Mouse (Mus musculus) intestine, embryonic 14.5 days (tissue): ENCODE results near the gene Hadh. TPM values are rescaled to one million over a fixed set of nuclear protein-coding genes. Genes with fewer than 3 reads are reported as not detected.

ENCODE experiments used
- ATAC-seq: fragments of 200-750 bp; cut with Nextera tagmentation; replicated peaks from 2 replicates; pipeline ENCODE4 v1.8.0; 2017; ENCODE audit warnings: low read depth, moderate number of reproducible peaks, moderate TSS enrichment, moderate library complexity; ENCODE audit not compliant: low FRiP score, low TSS enrichment
- DNase-seq: peaks from one replicate; pipeline ENCODE4 v3.0.0-alpha.2; 2018; ENCODE audit warnings: low spot score
- H3K27ac ChIP-seq: fragments of 300-500 bp; sonication (generic); 2 replicates; pipeline ENCODE4 v1.5.1; 2014; ENCODE audit warnings: low read depth, mild to moderate bottlenecking, control low read depth
- H3K27me3 ChIP-seq: fragments of 300-500 bp; sonication (generic); replicated peaks from 2 replicates; pipeline ENCODE4 v1.6.1; 2014; ENCODE audit warnings: low read length, control low read depth; ENCODE audit not compliant: control insufficient read depth, insufficient read depth
- H3K36me3 ChIP-seq: fragments of 300-500 bp; sonication (generic); 2 replicates; pipeline ENCODE4 v1.6.1; 2014; ENCODE audit warnings: low read length, control low read depth; ENCODE audit not compliant: control insufficient read depth, insufficient read depth
- H3K4me1 ChIP-seq: fragments of 300-500 bp; sonication (generic); replicated peaks from 2 replicates; pipeline ENCODE4 v1.6.1; 2014; ENCODE audit warnings: low read length, control low read depth, mixed read lengths; ENCODE audit not compliant: control insufficient read depth, insufficient read depth
- H3K4me2 ChIP-seq: fragments of 300-500 bp; sonication (generic); 2 replicates; pipeline ENCODE4 v1.6.1; 2014; ENCODE audit warnings: low read length
- H3K4me3 ChIP-seq: fragments of 300-500 bp; sonication (generic); 2 replicates; pipeline ENCODE4 v1.5.1; 2014; ENCODE audit warnings: low read depth, low read length, control low read depth, mixed read lengths
- H3K9ac ChIP-seq: fragments of 300-500 bp; sonication (generic); 2 replicates; pipeline ENCODE4 v1.6.1; 2014; ENCODE audit warnings: mild to moderate bottlenecking, low read length
- H3K9me3 ChIP-seq: fragments of 300-500 bp; sonication (generic); 2 replicates; pipeline ENCODE4 v1.6.1; 2016; ENCODE audit warnings: low read length, control low read depth; ENCODE audit not compliant: control insufficient read depth
- WGBS: fragments of 180-500 bp; shearing (Covaris S2); extraction: QIAGEN DNeasy Blood & Tissue Kit; methylation state at CpG from one replicate; pipeline ENCODE4 v1.1.7; 2014; 5-methylcytosine and 5-hydroxymethylcytosine counted together
- polyA plus RNA-seq: library from polyadenylated mRNA; unstranded; fragments of >200 nt; fragmentation: Nextera tagmentation; extraction: Ambion mirVana; gene quantifications from 2 replicates; pipeline ENCODE4 v1.2.1, GENCODE M21; 2014

The Hadh gene
- polyA plus RNA-seq, 1 experiment from 2014 or later = 181 TPM

DNA sequence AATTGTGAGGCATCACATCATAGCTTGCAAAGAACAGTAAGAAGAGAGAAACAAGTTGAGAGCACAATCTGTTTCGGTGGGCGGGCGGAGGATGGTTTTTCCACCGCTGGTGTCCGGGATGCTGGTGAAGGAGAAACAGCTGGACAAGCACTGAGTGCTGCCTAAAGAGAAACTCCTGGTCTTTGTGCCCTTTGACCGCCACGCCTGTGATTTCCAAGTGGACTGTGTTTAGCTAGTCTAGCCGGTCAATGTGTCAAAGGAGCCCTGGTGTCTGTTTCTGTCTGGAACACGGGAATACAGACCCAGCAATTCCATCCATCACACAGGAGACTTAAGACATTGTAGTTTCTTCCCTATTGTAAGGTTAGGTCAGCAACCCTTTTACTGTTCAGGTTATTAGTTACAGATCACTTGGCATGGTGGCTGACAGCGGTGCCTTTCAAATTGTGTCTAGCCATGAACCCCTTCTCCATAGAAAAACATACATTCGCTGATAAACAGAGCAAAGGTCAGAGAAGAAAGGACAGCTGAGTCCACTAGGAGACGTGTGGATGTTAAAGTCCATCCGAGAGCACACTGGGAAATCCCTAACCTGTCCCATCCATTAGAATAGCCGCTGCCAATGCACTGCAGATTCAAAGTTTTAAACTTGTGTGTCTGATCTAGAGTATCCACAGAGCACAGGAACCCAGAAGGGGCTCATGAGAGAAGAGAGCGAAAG, 8.0 kb downstream of the Hadh start:
- Histone ChIP-seq H3K4me3 (no peak overlapping the region), H3K27me3 (no peaks in the 10 kb centered on the region), H3K27ac (no peak overlapping the region), H3K36me3 (peaks cover 23% of the 10 kb centered on the region), H3K4me1 (no peaks in the 10 kb centered on the region), H3K9me3 (peaks cover 6% of the 10 kb centered on the region), H3K4me2 (no peak overlapping the region), H3K9ac (no peak overlapping the region)
- no peak for DNase-seq
- ATAC-seq = no peak
- 60% methylated on average over 15 of the region's 15 CpGs for WGBS

DNA sequence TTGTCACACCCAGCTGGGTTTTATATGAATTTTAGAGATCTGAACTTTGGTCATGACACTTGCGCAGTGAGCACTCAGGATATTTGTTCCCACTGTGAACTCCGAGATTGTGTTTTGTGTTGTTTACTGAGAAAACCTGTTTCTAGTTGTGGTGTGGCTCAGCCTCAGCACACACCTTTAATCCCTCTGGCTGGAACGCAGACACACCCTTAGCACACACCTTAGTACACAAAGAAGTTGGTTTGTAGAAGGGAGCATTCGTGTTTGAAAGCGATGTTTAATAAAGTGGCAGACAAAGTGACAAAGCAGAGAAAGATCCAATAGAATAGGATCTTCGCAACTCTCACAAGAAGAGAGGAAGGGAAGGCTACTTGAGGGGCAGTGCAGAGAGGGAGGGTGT, 11.5 kb downstream of the Hadh start:
- H3K27ac ChIP-seq = no peak overlapping the region
- peaks cover 20% of the 10 kb centered on the region for H3K36me3 ChIP-seq
- DNase-seq = no peak
- no peak overlapping the region for H3K9ac ChIP-seq
- H3K9me3 ChIP-seq = peaks cover 6% of the 10 kb centered on the region
- no peaks in the 10 kb centered on the region for H3K4me1 ChIP-seq
- no peak for ATAC-seq
- 95% methylated on average over 6 of the region's 6 CpGs for WGBS
- no peaks in the 10 kb centered on the region for H3K27me3 ChIP-seq
- no peak overlapping the region for H3K4me2 ChIP-seq
- H3K4me3 ChIP-seq = no peak overlapping the region

DNA sequence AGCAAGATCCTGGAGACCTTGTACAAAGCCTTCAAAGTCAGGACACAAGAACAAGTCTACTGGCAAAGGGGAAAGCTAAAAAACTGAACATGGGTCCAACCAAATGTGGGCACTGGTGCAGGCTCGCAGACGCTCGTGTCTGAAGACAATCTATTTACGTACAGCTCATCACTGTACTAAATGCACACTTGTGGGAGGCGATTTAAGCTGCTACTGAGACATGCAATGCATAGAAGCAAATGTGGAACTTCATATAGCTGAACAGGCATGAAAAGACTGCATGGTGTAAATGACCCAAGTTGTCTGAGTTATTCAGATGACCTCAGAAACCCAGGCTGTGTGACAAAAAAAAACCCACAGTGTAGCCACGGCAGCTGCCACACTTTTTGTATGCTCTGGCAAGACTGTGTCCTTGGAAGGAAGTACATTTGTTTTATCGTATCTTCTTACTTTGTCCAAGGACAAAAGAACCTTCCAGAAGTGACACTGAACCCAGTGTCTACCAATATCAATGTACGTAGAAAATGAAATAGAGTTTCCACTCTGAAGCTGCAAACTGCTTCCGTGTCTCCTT, 12.4 kb downstream of the Hadh start:
- Histone ChIP-seq H3K36me3 (peaks cover 16% of the 10 kb centered on the region), H3K27me3 (no peaks in the 10 kb centered on the region), H3K4me1 (no peaks in the 10 kb centered on the region), H3K4me2 (no peak overlapping the region), H3K4me3 (no peak overlapping the region), H3K9ac (no peak overlapping the region), H3K27ac (no peak overlapping the region), H3K9me3 (peaks cover 6% of the 10 kb centered on the region)
- WGBS = 83% methylated on average over 9 of the region's 9 CpGs
- ATAC-seq = no peak
- DNase-seq = no peak

DNA sequence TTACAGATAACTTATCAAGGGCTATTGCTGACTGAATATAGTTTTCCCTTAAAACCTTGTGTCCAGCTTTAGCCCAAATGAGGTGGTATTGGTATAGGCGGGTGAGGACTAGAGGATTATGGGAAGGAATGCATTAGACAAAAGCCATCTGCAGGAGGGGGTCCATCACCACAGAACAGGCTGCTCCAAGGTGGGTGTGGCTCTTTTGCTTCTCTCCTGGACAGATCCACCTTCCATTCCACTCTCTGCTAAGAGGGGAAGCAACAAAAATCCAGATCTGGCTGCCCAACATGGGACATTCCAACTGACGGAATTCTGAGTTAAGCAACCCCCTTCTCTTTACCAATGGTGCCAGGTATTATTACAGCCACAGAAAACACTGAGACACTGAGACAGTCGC, 13.0 kb downstream of the Hadh start:
- peaks cover 6% of the 10 kb centered on the region for H3K9me3 ChIP-seq
- 88% methylated on average over 3 of the region's 3 CpGs for WGBS
- no peak overlapping the region for H3K4me3 ChIP-seq
- H3K27me3 ChIP-seq = no peaks in the 10 kb centered on the region
- no peak overlapping the region for H3K27ac ChIP-seq
- peaks cover 15% of the 10 kb centered on the region; the same call in 1 of the 2 replicates for H3K36me3 ChIP-seq
- no peak overlapping the region for H3K4me2 ChIP-seq
- no peaks in the 10 kb centered on the region for H3K4me1 ChIP-seq
- ATAC-seq (no peak), DNase-seq (no peak)
- H3K9ac ChIP-seq = no peak overlapping the region

DNA sequence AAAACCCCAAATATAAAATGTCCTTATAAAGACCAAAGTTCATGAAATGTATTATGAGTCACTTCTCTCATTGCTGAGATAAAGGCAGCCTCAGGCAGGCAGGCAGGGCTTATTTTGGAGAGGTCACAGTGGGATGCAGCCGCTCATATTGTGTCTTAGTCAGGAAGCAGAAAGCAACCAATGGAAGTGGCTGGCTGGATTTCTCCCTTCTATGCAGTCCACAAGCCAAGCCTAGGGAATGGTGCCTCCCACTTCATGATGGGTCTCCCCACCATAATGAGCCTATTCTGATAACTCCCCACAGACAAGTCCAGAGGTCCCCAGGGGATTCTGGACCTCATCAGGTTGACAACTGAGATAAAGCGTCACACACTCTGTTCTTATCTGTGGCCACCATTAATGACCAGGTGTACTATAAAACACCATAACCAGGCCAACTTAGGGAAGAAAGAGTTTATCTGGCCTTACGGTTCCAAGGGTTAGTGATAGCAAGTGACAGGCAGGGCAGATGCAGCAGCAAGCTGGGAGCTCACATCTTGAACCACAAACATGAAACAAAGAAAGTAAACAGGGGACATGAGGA, 16.4 kb downstream of the Hadh start:
- Histone ChIP-seq H3K36me3 (0 out of 2 replicates have a peak, but pooled peaks cover 7% of the 10 kb centered on the region), H3K4me3 (no peak overlapping the region), H3K9ac (no peak overlapping the region), H3K27me3 (no peaks in the 10 kb centered on the region), H3K27ac (no peak overlapping the region), H3K9me3 (no peaks in the 10 kb centered on the region), H3K4me2 (no peak overlapping the region), H3K4me1 (no peaks in the 10 kb centered on the region)
- no peak for DNase-seq
- ATAC-seq = no peak
- WGBS = 82% methylated on average over 3 of the region's 3 CpGs

DNA sequence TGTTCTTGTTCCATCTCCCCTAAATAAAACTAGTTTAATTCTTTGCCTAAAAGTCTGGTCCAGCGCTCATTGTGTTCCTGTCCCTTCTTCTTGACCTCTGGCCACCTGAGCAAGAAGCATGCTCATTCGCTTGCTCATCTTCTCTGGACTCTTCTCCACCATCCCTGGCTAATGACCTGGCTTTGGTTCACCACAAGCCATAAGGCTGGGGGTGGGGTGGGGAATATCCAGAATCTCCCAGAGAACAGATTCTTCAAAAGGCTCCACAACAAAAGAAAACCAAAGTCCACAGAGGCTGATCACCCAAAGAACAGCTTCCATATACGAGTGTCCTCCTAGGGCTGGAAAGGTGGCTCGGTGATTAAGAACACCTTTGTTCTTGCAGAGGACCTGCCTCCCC, 16.9 kb downstream of the Hadh start:
- no peak for DNase-seq
- no peak overlapping the region for H3K27ac ChIP-seq
- H3K36me3 ChIP-seq = 0 out of 2 replicates have a peak, but pooled peaks cover 7% of the 10 kb centered on the region
- no peaks in the 10 kb centered on the region for H3K4me1 ChIP-seq
- no peak overlapping the region for H3K4me3 ChIP-seq
- no peak overlapping the region for H3K9ac ChIP-seq
- H3K4me2 ChIP-seq = no peak overlapping the region
- H3K9me3 ChIP-seq = no peaks in the 10 kb centered on the region
- WGBS = 94% methylated on average over 4 of the region's 4 CpGs
- no peaks in the 10 kb centered on the region for H3K27me3 ChIP-seq
- ATAC-seq = no peak

DNA sequence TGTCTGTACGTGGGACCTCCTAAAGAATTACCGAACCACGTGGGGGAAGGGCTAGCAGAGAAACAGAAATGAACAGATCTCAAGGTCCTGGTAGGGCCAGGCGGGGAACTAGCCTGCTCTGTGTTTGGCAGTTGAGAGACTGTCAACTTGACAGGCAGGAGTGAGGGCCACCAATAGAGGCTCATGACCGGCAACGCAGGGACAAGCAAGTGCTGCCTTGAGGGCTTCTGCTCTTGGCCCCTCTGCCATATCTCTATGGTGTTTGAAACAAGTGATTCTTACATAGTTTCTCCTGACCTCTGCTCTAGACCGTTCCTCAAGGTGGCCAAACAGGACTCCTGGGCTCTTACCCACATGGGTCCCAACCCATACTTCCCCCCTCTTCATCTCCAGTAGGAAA, 20.3 kb downstream of the Hadh start:
- Histone ChIP-seq H3K4me2 (no peak overlapping the region), H3K36me3 (peaks cover 30% of the 10 kb centered on the region), H3K4me1 (no peaks in the 10 kb centered on the region), H3K27ac (no peak overlapping the region), H3K9ac (no peak overlapping the region), H3K4me3 (no peak overlapping the region), H3K27me3 (no peaks in the 10 kb centered on the region), H3K9me3 (no peaks in the 10 kb centered on the region)
- ATAC-seq (no peak), DNase-seq (no peak)
- WGBS = 89% methylated on average over 7 of the region's 7 CpGs

DNA sequence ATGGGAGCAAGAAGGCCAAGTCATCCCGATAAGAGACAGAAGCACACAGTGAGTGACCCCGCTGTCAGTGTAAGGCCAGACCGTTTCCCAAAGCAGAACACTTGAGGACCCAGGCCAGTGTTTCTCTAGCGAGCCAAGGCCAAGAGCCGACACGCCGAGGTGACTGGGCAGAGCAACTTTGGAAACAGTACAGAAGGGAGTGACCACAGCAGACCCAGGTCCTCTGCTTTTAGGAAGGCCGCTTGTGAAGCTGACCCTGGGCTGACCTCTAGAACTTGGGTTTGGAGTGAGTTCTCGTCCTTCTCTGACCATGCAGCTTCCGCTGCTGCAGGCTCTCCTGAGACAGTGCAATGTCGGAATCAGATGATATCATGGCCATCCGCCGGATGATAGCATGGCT, 20.9 kb downstream of the Hadh start:
- Histone ChIP-seq H3K27ac (no peak overlapping the region), H3K27me3 (no peaks in the 10 kb centered on the region), H3K4me2 (no peak overlapping the region), H3K9me3 (no peaks in the 10 kb centered on the region), H3K9ac (no peak overlapping the region), H3K36me3 (peaks cover 31% of the 10 kb centered on the region), H3K4me1 (no peaks in the 10 kb centered on the region), H3K4me3 (no peak overlapping the region)
- no peak for DNase-seq
- ATAC-seq = no peak
- WGBS = 85% methylated on average over 13 of the region's 13 CpGs

DNA sequence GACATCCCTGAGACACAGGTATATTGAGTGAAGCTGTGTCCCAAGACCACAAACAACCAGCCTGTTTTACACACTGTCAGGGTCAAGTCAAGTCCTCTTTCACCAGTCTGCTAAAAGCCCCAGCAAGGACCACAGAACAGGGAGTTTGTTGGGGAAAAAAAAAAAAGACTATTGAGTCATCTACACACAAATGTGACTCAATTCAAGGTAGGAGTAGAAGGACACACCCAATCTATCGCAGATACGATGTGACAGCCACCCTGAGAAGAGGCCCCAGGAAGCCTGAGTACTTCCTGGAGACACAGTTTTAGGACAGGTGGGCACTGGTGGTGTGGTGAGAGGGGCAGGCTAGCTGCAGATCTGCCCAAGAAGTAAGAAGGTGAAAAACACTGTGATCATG, 21.6 kb downstream of the Hadh start:
- WGBS = 79% methylated on average over 2 of the region's 2 CpGs
- peaks cover 31% of the 10 kb centered on the region for H3K36me3 ChIP-seq
- H3K4me1 ChIP-seq = no peaks in the 10 kb centered on the region
- no peaks in the 10 kb centered on the region for H3K9me3 ChIP-seq
- no peak overlapping the region for H3K27ac ChIP-seq
- no peak for ATAC-seq
- H3K4me3 ChIP-seq = no peak overlapping the region
- DNase-seq = no peak
- H3K4me2 ChIP-seq = no peak overlapping the region
- H3K27me3 ChIP-seq = no peaks in the 10 kb centered on the region
- no peak overlapping the region for H3K9ac ChIP-seq
